Mouse (Mus musculus) MEL-GATA-1-ER (cell line): ENCODE data around the gene Mycbp.
"Not testable (repeated sequence)": the region's sequence is repeated elsewhere in the genome, so short reads cannot be mapped to it uniquely, and the experiment has no call there.

ENCODE experiments used
- DNase-seq: peaks from one replicate; pipeline ENCODE4 v3.0.0-alpha.2; 2012; ENCODE audit warnings: low read depth; ENCODE audit errors: extremely low read depth

The Mycbp gene

DNA sequence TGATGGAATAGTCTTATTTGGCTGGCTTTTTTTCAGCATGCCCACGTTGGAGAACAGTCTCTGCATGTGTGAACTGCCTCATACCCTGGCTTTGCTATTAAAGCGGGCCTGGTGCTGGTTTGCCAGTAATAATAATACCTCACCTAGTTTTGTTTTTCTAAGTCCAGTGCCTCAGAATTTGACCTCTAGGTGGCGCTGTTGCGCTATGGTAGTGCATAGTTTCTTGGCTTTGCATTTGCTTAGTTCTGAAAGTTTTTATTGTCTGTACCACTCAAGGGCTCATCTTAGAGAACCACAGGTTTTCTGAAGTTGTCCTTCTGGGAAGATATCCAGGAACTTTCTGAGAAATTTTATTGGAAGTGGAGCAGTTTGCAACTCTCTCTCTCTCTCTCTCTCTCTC lies 35.2 kb downstream of the Mycbp start:
- peak; percentile 76 for DNase-seq

DNA sequence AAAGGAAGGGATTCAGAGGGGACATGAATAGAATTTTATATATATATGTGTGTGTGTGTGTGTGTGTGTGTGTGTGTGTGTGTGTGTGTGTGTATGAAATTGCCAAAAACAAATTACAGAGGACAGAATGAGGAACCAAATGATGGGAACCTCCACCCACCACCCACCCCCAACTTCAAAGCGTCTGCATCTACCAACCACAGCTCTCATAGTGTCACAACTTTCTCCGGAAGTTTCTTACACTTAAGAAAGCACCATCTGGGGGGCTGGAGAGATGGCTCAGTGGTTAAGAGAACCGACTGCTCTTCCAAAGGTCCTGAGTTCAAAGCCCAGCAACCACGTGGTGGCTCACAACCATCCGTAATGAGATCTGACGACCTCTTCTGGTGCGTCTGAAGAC lies 36.2 kb downstream of the Mycbp start:
- not testable (repeated sequence) for DNase-seq

DNA sequence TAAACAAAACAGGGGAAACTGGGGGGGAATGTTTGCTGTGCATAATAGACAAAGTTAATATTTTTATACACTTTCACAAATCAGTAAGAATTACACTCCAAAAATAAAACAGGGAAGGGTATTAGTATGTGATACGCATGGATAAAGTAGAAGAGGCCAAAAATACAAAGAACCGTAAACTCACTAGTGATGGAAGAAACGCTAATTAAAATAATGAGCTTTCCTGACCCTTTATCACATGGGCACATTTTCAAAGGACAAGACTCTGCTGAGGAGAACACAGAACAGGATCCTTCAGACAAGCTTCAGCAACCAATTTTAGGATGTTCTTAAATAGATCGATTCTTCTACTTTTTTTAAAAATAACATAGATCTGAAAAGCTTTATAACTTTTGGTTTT lies 42.1 kb downstream of the Mycbp start:
- DNase-seq: no peak

DNA sequence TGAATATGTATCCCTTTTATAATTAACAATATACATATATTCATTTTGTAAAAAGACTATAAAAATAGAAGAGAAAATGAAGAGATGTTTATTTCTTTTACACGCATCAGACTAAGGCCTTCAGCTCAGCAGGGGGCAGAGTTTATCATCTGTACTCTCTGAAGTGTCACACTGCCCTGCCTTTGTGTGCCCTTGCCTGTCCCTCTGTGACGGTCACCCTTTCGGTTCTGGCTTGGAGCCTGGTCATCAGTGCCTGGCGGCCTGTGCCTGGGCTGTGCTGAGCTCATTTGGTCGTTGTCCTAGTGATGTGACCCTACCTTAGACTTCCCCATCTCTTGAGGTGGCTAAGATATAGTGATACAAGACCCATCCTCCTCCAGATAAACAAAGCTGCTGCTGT lies 42.5 kb downstream of the Mycbp start:
- DNase-seq: no peak

DNA sequence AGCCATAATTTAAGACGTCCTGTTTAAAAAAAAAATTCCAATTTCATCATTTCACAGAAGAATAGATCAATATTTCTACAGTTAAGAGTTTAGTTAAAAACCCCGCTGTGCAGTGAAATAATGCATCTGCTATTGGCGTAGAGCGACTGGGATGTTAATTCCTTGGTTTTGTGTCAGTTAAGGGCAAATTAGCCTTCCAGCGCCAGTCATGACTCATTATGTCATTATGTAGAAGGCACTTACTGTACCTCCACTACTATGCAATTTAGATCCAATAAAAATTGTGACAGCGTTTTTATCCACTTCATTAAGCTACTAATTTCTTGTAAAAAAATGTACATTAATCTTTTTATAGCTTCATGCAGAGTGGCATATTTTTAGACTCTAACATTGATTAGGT lies 44.3 kb downstream of the Mycbp start:
- no peak for DNase-seq

DNA sequence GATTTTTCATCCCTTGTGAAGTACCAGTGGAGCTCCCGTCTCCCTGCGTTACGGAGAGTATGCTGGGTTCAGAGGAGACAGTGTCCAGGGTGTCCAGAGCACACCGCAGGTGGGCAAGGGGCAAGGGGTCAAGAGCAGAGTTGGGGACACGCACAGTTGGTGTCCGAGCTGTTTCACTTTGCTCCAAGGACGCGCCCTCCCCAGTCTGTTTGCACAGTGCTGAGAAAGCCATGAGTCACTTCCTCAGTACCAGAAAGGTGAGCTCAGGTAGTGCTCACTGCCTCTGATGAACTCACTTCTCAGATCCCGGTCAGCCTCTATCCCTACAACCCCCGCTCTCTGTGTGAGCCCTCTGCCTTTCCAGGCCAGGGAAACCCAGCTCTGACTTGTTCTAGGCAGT lies 45.0 kb downstream of the Mycbp start:
- no peak for DNase-seq

DNA sequence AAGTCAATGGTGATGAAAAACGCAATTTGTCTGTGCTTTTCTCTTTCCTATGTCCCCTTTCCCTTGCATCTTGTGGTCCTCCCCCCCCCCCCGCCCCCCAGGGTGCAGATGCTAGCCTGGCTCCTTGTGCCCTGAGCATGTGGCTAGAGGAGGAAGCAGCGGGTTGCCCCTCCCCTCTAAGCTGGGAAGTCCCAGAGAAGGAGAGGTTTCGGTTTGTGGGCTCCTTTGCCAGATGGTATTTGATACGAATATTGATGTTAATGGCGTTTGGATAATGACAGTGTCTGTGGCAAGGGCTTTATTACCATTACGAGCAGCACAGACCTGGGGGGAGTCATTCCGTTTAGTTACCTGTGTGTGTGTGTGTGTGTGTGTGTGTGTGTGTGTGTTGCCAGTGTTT lies 47.4 kb downstream of the Mycbp start:
- peak; percentile 51 for DNase-seq

DNA sequence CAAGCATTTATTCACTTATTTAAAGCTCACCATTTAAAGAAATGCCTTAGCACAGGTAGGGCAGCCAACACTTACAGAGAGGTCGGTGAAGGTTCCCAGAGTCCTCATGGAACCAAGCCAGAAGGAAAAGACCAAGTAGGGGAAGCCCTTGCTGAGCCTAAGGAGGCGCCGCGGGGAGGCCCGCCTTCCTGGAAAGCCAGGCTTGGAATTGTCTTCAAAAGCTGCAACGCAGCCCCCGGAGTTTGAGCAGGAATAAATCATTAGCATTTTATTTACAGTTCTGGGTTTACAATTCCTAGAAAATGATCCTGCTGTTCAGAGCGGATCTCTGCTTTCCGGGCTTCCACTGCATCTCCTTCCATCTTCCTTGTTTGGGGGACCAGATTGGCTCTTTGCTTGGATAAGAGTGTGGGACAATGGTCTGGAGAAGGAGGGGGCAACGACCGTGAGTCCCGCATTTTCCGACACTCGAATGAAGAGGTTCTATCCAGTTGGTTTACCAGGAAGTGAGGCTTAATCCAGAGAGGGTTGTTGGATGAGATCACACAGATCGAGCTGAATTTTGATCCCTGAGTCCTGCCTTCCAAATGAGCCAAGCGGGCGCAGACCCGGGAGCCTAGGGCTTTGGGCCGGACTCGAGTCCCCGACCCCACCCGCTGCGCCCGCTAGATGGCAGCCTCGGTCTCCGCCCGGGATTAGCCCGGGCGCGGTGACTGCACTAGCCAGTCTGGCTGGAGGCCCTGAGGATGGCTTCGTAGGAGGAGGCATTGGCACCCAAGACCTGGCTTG lies 52.3 kb downstream of the Mycbp start:
- DNase-seq: no peak

DNA sequence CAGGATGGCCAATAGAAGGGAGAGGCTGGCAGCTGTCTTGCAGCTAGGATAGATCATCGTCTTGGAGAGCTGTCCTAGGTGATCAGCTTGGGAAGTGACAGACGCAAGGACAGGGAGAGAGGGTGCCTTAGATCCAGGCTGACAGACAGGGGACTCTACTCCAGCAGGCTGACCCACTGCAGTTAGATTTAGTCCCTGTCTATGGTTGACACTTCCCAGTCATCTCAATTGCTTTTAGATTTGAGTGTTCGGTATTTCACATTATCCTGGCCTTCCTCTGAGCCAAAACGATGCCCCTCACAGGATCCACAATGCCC lies 52.8 kb downstream of the Mycbp start:
- DNase-seq: no peak

DNA sequence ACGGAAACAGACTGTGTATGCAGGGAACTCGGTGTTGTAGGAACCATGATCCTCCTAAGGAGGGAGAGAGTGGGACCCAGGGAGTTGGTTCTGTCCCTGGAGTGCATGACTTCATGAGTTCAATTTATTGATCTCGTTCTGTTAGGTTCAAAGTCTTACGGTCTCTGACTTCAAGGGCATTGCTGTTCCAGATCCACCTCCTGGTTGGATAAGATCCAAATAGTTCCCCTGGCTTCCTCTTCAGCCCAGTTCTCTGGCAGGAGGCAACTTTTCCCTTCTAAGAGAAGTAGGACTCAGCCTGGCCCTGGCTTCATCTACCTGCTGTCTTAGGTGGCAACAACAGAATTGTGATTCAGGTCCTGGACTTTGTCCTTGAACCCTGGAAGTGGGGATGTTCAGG lies 53.3 kb downstream of the Mycbp start:
- DNase-seq: no peak

DNA sequence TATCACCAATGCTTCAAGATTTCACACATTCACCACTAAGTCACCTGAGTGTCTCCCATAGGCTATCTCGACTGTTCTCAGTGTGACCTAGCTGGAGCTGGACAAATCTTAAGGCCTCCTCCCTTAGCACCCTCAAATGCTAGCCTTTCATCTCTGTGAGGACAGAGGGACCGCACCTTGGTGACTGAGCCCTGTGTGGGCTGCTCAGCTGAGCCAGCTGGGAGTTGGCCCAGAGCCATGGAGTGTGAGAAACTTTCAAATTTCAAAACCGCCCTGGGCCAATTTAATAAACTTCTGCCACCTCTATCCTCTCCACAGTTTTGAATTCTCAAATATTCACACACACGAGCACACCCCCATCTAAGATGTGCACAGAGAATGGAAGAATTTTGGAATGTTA lies 56.3 kb downstream of the Mycbp start:
- DNase-seq: no peak
